Mouse (Mus musculus) ovary, postnatal 36 days (tissue): ENCODE measurements at regions not wholly inside any gene's neighbourhood (a gene's known extent, or its start where the extent isn't known, plus 50 kb on each side); places are given as distances from the start of the nearest gene placed in this dataset.
"Not testable (repeated sequence)": the region's sequence is repeated elsewhere in the genome, so short reads cannot be mapped to it uniquely, and the experiment has no call there.

Source experiments
- DNase-seq: peaks from one replicate; pipeline ENCODE4 v3.0.0; 2022; ENCODE audit warnings: low spot score, mixed read lengths

DNA sequence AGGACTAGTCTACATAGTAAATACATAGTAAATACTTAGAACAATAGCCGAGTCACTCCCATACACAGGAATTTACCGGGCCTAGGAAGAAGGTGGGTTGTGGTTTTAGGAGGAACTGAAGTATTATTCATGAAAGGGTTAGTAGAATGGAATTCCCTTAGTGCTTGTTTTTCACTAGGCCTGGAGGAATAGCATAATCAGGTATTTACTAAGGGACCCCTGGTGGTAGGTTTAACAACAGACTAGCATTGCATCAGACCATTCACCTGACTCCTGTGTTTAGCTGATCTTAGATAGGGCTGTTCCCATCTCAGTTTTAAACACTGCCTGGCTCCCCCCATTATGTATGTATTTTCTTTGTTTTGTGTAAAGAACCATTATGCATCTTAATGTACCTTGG is 339.0 kb downstream of the Dync2h1 start:
- DNase-seq, result not testable (repeated sequence)

DNA sequence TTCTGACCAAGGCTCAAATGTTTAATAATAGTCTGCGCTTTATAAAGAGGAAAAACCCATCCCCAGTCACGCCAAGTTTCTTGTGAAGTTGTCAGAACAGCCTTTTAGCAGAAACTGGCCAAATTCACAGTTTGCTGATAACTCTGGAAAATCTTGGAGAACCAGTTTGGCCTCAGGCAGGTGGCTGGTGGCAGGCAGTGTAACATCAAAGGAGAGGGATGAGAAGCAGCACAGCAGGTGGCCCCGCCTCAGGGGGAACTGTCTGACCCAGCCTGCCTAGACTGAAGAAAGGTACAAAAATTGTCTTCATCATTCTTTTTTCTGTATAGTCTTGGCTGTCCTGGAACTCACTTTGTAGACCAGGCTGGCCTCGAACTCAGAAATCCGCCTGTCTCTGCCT is 349.3 kb downstream of the Dync2h1 start:
- not testable (repeated sequence) for DNase-seq

DNA sequence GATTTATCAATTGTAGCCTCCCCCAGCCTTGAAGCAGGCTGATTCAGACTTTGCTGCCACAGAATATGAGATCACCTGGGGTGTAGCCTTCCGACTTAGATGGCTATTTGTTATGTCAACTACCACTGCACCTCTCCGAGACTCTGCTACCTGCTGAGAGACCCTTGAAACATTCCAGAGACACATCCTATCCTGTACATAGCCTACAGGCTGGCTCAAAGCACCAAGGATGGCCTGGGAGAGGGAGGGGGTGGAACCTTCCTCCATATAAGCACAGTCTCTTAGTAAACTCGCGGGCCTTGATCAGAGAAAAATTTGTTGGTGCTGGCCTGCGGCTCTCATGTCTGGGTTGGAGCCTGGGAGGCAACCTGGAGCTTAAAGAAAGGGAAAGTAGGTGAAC is 349.8 kb downstream of the Dync2h1 start:
- no peak for DNase-seq

DNA sequence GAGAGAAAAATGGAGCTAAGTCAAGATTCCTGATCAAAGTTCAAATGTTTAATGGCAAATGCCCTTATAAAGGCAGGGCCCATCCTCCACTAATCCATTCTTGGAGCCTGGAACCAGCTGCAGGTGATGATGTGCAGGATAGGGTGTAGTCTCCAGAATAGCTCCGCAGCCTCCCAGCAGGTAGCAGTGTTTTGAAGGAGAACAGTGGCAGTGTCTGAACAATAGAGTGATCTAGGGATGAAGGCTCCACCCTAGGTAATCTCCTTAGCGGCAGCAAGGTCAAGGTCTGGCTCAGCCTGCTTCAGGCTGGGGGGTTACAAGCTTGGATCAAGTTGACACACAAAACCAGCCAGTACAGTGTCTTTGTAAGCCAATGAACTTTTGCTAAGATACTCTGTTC is 351.4 kb downstream of the Dync2h1 start:
- no peak for DNase-seq

DNA sequence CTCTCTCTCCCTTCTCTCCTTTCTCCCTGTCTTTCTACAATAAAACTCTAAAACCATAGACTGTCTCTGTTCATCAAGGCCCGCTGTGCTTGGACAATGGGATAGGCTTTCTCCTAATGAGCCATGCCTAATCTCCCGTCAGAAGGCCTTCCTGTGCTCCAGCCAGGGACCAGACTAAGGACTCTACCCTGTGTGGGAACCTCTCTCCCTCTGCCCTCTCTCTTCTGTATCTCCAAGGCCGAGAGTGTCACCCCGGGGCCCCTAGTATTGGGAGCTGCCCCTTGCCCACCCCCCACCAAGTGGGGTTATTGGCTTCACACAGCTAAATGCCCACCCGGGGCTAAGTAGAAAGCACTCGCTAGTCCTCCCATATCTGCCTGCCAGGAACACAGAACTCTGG is 352.6 kb downstream of the Dync2h1 start:
- not testable (repeated sequence) for DNase-seq

GRCm38 (mm10) chr9:6826581-6826980 is 357.7 kb downstream of the Dync2h1 start:
- DNase-seq, result no peak

DNA sequence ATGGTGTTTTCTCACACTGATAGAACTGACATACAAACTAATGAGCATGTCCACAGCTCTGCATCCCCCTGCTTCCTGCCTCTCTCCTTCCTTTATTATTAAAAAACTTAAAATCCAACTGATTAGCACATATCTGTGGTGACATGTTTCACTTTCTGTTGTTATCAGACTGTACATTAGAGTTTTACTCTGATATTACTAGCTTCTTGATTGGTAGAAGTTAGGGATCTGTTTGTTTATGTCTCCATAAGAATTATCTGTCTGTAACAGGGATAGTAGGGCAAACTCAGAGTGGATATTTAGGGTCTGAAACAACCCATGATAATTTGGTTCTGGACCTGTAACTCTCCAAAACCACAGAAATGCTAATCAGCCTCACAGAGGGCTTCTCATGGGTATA is 358.6 kb downstream of the Dync2h1 start:
- no peak for DNase-seq

GRCm38 (mm10) chr9:6823946-6824345 is 360.3 kb downstream of the Dync2h1 start:
- not testable (repeated sequence) for DNase-seq

DNA sequence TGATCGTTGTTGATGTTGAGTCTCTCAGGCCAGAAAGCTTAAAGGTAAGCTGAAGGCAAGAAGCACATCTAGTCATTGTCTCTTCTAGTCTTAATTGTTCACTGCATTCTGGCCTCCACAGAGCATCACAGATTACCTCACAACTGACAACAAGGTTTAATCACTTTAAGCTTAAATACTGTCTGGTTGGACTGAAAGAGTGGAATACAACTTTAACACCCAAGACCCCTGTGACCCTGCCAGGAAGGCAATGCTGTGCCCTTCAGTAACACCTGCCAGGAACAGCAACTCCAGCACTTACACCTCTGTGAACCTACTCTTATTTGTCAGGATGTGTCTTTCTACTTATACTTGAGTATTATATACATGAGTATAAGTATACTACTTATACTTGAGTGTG is 360.7 kb downstream of the Dync2h1 start:
- DNase-seq, result no peak

GRCm38 (mm10) chr9:6776671-6777070 is 407.6 kb downstream of the Dync2h1 start:
- DNase-seq, result no peak

GRCm38 (mm10) chr9:6741478-6741877 is 442.8 kb downstream of the Dync2h1 start:
- no peak for DNase-seq

GRCm38 (mm10) chr9:6736411-6736810 is 447.8 kb downstream of the Dync2h1 start:
- no peak for DNase-seq

GRCm38 (mm10) chr9:6726411-6726810 is 456.8 kb upstream of the Ddi1 start:
- no peak for DNase-seq

DNA sequence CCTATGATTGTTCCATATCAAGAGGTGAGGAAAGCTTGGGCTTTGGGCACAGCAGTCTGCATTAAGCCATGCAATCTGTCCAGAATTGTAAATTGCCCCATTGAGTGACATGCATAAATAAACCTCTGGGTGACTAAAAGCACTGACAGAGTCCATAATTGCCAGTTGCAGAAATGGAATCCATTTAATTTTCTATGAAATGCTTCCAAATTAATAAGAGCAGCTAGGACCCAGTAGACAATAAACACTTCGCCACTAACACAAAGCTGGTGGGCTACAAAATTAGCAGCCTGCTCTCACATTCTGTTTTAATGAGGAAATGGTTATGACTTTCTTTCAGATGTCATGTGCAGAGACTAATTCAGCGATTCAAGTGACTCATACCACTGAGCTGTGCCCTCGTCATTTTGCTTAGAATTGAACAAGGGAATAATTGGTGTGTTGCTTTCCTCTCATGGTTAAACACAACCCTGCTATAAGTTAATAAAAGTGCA is 407.6 kb upstream of the Ddi1 start:
- no peak for DNase-seq

DNA sequence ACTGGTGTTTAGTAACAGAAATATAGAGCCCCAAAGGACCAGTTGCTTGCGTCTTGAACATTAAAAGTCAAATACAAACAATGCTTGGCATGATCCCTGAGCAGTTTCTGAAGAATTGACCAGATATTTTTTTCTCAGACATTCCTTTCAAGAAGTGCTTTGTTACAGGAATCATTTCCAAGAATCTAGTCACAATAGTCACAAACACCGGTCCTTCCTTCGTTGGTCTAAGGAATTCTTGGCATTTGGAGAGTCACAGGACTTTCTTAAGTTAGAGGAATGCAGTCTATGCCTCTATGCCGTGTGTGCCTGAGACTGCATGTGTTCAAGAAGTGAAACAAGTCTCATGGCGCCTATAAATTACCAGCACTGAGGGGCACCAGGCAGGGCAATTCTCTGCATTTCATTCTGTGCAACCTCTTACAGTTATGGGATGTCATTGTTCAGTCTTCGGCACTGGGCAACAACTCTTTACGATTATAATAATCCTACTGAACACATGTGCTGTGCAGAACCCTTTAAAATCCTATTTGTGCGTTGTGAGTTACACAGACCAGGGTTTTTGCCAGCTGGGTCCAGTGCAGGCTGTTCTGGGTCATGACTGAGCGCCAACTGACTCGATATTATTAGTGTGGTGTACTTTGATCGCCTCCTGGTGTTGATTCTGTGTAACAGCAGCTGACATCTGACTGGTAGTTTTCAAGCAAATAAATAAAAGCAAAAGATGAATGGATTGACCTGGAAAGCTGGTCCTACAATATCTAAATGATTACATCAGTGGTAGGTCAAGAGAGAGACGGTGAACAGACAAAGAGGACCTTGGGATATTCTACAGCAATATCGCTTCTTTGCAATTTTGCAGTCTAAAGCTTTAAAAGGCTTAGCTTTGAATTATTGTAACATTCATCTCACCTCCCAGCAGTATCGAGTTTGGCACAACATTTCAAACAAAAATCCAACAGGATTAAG is 398.6 kb upstream of the Ddi1 start:
- peak; percentile 72 for DNase-seq

DNA sequence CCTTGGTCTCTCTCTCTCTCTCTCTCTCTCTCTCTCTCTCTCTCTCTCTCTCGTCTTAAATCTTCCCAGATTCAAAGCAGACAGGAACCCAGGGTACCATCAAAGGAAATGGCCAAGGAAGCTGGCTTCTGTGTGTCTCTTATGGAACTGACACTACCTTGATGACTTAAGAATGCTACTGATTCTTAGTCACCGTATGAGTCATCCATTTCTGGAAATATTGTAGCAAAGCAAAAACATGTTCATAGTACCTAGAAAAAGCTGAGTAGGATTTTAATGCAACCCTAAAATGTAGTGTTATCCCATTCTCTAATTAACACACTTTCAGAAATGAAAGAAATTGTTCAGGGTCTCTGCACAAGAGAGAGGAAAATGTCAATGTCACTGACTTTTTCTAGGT is 396.0 kb upstream of the Ddi1 start:
- no peak for DNase-seq

GRCm38 (mm10) chr9:6652267-6652994 is 382.8 kb upstream of the Ddi1 start:
- no peak for DNase-seq

DNA sequence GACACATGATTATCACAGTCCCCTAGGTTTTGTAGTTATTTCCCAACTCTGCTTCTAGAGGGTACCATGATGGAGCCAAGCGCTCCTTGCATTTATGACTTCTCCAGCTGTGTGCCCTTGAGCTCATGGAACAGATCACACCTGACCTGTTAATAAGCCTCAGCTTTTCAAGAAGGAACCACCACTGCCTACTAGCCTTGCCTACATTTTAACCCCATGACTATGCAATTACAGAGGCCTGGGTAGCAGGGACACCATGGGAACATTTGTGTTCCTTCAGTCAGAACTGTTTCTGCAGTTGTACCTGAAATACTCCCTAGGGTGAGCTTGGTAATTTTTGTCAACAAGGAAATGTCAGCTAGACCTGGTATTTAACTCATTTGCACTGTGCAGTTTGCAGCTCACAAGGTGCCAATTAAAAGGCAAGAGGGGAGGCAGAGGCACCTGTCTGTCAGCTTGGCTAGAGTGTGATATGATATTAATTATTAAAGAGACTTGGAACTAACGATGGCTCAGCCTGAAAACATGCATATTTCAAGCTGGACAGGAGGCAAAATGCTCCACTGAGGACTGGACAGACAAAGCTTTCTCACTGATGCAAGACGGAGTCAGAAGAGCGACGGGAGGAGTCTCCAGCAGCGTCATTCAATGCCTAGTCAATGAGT is 382.1 kb upstream of the Ddi1 start:
- DNase-seq, result no peak

DNA sequence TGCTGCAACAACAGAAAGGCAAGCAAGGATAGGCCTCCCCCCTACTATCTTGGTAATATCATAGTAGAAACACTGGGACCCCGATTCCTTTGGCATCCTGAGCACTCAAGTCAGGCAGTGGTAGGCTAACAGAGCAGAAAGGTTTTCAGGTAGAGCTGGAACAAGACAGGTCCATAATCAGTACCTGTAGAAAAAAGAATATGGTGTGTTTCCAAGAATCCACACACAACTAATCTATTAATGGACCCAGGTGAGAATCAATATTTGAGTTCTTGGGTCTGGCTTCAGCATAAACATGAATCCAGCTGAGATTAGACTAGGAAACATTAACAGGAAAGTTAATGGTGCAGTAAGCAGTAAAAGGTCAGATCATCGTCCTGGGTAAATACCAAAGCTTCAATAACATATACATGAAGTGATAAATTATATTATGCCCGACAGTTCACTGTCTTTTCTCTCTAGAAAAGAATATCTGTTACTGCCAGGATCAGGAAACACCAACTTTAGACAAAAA is 376.2 kb upstream of the Ddi1 start:
- no peak for DNase-seq

DNA sequence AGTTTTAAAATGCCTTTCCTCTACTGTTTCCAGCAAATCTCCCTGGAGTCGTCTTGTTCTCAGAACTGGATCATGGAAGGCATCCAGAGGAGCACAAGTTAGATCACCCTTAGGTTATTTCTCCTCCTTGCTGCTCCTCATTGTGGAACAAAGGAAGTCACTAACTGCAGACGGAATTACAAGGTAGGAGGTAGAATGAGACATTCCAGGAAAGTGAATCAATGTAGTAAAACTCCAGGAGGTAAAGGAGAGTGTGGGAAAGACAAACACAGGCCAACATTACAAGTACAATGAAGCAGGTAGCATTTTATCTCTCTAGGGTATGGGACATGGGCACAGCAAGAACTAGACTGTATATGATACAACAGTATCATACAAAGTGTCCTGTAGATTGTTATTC is 375.7 kb upstream of the Ddi1 start:
- no peak for DNase-seq

- no peak for DNase-seq
Measured at GRCm38 (mm10) chr9:6617155-6617554, 347.5 kb upstream of the Ddi1 start.

GRCm38 (mm10) chr9:6609284-6609627 is 339.6 kb upstream of the Ddi1 start:
- DNase-seq, result no peak
